Mouse (Mus musculus) natural killer cell, adult 2 months (primary cell): ENCODE data around the gene Dlg3.

ENCODE experiments used
- DNase-seq, 2 experiments: peaks; one replicate each; pipeline ENCODE4 v3.0.0; 2022; ENCODE audit warnings: low spot score in 2 of 2

Dlg3 gene

DNA sequence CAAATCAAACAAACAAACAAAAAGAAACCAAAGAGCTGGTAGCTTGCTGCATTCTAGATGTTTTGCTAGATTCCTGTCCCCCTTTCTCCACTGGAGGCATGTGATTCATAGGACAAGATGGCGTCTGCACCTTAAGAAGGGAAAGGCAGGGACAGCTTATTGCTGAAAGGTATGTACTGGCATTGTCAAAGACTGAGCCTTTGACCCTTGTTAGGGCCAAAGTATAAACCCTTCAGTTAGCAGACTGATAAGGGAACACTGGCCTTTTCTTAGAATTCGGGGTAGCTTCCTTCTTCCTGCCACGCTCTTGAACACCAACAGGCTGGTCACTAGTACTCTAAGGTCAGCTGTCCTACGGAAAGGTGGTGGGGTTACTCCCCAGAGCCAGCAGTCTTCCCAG, 29.8 kb downstream of the Dlg3 start:
- no peak for DNase-seq

DNA sequence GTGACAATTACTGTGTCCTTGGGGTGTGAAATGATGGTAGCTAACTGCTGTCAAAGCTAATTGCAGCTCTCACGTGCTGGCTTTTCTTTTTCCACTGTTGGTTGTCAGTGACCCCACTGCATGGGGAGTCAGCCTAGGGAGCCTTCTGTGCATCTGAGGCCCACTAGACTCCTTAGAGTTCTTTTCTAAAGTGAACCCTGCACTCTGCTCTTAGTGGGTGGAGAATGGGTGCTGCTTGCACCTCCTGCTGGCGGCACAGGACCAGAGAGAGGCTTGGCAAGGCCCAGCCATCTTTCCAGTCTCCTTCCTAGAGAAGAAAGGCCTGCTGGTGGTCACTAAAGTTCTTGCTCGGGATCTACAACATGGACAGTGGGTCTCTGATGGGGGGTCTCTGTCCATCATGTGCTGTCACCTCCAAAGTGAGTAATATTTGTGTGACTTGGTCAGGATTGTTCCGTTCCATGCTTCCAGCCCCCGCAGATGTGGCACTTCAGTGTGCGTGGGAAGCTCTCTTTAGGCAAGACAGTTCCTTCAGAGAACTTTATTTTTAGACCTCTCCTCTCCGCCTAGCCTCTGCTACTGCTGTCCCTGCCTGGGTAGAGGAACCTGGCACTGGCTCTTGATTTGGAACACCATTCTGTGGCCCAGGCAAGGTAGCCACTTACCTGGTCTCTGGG, 30.5 kb downstream of the Dlg3 start:
- no peak for DNase-seq

DNA sequence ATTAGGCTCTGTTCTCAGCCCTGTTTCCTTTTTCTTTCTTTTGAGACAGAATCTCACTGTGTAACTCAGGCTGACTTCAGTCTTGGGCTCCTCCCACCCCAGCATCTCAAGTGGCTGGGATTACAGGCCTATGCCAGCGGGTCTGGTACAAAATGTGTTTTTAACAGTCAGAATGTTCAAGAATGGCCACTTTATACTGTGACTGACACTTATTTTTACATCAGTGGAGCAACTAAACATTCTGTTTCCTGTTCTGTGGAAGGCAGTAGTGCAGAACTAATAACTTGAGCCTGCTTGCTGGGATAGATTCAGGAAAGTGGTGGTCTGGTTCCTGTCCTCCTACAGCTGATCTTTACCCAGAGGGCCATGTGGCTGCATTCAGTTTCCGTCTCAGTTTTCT, 33.1 kb downstream of the Dlg3 start:
- no peak for DNase-seq

DNA sequence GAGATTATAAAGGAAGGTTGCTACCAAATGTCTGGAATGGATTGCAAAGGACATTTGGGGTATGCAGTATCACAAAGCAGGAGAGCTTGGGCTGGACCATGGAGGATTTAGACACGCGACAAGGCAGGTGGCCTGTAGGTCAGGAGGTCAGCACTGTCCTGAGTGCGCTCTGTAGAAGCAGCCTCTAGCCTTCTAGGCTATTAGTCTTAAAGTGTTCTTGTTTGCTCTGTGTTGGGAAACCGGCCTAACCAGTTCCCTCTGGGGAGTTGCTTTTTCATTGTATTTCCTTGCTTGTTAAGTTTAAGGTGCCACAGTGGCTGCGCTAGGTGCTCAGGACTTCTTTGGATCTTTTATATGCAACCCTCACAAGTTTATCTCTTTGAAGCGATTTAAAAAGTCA, 34.5 kb downstream of the Dlg3 start:
- no peak for DNase-seq

DNA sequence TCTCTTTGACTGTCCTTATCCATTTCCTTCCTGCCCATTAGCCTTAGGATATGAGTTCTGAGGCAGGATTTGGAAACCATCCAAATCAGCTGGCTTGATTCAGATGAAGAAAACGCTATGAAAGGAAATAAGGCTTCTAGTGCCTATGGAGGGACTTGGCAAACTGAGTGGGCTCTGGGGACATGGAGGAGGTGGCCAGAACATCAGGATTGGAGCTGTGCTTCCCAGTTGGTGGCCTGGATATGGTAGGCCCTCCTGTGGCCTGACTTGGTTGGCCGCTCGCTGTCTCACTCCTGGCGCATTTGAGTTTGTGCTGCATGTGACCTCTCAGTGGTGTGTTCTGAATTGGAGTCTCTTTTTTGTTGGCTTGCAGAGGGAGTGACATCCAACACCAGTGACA, 43.6 kb downstream of the Dlg3 start:
- DNase-seq = no peak

DNA sequence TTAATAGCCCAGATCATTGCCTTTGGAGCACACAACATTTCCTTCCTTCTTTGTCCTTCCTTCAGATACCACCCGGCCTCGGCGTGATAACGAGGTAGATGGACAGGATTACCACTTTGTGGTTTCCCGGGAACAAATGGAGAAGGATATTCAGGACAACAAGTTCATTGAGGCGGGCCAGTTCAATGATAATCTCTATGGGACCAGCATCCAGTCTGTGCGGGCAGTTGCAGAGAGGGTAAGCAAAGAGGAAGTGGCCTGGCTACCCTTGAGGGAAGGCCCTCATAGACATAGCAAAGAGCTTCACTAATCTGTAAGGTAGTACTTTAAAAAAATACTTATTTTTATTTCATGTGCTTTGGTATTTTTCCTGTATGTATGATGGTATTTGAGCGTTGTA, 46.6 kb downstream of the Dlg3 start:
- DNase-seq = no peak

DNA sequence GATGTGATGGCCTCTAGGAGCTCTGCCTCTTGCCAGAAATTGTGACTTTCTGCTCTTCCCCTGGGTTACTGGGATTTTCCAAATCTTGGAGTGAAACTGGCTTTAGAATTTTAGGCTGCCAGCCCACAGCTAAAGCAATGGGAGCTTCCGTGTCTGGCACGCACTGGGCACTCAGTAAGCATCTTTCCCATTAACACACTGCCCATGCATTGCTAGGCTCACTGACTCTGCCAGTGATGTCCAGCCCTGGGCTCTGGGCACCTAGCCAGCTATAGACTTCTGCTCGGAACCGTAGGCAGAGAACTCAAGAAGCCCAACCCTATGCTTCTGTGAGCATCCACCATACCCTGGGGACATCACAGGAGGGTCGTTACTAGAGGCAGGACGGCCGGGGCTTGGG, 48.2 kb downstream of the Dlg3 start:
- DNase-seq = no peak

DNA sequence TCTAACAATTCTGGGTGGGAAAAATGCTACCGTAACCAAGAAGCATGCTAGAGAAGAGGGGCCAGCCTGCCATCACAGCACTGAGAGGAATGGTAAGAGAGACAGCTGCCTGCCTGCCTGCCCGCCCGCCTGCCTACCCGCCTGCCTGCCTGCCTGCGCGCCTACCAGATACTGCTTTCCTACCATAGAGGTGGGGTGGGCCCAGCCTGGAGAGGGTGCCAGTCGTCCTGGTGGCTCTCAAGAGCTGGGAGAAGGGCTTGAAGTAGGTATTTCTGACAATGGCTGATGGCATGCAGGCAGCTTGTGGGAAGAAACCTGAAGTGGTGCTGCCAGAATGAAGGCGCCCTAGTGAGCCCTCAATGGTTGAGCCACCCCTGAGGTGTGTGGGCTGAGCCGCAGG, 51.2 kb downstream of the Dlg3 start:
- no peak for DNase-seq

DNA sequence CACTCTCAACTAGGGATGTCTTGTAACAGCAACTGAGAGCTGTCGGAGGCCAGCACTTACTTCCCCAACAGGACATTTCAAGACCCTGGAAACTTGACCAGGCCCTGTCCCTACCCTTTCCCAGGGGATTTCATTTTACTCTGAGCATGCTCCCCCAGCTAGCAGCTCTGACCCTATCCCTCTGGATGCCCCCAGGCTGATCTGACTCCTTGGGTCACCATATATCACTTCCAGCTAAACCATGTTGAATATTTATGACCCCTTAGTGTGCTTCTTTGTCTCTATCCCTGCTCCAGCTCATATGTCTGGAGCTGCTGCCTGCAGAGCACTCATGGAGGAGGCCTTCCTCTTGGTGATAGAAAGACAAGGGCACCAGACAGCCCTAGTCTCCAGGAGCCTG, 53.6 kb downstream of the Dlg3 start:
- no peak for DNase-seq

DNA sequence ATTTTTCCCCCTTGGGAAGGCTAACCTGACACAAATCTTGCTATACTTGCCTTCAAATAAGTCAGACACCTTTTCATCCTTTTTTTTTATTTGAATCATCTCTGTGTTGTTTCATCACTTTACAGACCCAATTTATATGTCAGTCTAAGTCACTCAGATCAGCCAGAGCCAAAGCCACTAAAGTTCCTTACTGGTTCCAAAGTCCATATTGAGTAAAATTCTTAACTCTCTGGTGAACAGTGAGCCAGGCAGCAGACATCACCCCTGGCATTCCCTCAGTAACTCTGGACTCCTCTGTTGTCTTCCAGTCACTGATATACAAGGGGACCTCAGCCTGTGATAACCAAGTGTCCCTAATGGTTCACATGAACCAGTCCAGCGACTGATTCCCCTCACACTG, 58.0 kb downstream of the Dlg3 start:
- DNase-seq = no peak

DNA sequence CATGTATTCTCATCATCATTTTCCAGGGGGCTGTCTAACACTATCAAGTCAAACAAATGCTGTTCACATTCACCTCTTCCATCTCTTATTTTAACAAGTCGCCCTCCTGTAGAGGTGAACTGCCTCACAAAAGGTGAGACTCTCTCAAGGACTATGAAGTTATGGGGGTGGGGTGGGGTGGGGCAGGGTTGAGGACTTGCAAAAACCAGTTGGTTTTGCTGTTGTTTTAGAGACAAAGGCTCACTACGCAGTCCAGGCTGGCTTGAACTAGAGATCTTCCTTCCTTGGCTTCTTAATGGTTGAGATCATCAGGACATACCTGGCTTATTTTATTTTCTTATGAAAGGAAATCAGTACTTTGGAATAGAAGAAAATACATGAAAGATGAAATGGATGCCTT, 65.3 kb downstream of the Dlg3 start:
- DNase-seq = no peak

DNA sequence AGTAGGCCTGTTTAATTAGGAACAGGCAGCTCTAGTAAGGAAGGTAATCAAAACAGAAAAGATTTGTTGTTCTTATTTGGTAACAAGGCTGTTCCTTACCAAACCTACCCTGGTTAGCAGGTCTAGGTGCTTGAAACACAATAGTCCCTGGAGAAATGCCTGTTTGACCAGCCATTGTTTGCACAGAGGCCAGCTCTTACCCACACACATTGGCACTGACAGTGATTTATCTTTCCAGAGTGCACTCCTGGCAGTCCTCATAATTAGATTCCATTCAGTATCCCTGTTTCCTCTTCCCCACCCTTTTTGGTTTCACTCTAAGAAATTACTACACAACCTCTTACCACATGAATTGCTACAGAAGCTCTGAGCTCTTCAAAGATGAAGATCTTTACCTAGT, 71.7 kb downstream of the Dlg3 start:
- no peak for DNase-seq
